Mouse (Mus musculus) forebrain, embryonic 15.5 days (tissue): ENCODE results near the gene Fosl1. TPM values are rescaled to one million over a fixed set of nuclear protein-coding genes. Genes with fewer than 3 reads are reported as not detected.

ENCODE experiments used
- ATAC-seq: fragments of 200-750 bp; cut with Nextera tagmentation; replicated peaks from 2 replicates; pipeline ENCODE4 v1.8.0; 2017; ENCODE audit warnings: mild to moderate bottlenecking, moderate TSS enrichment, moderate library complexity
- H3K27ac ChIP-seq: fragments of 300-500 bp; sonication (generic); replicated peaks from 2 replicates; pipeline ENCODE4 v1.5.1; 2015; ENCODE audit warnings: mild to moderate bottlenecking, inconsistent platforms
- H3K27me3 ChIP-seq: fragments of 300-500 bp; sonication (generic); 2 replicates; pipeline ENCODE4 v1.6.1; 2015; ENCODE audit warnings: inconsistent platforms
- H3K36me3 ChIP-seq: fragments of 300-500 bp; sonication (generic); 2 replicates; pipeline ENCODE4 v1.6.1; 2015; ENCODE audit warnings: mild to moderate bottlenecking, inconsistent platforms
- H3K4me1 ChIP-seq: fragments of 300-500 bp; sonication (generic); 2 replicates; pipeline ENCODE4 v1.6.1; 2015; ENCODE audit warnings: inconsistent platforms
- H3K4me2 ChIP-seq: fragments of 300-500 bp; sonication (generic); replicated peaks from 2 replicates; pipeline ENCODE4 v1.6.1; 2015; ENCODE audit warnings: mild to moderate bottlenecking, inconsistent platforms
- H3K4me3 ChIP-seq: fragments of 300-500 bp; sonication (generic); 2 replicates; pipeline ENCODE4 v1.5.1; 2015; ENCODE audit warnings: mild to moderate bottlenecking, inconsistent platforms
- H3K9ac ChIP-seq: fragments of 300-500 bp; sonication (generic); replicated peaks from 2 replicates; pipeline ENCODE4 v1.6.1; 2015; ENCODE audit warnings: mild to moderate bottlenecking, inconsistent platforms
- H3K9me3 ChIP-seq: fragments of 300-500 bp; sonication (generic); 2 replicates; pipeline ENCODE4 v1.6.1; 2016; ENCODE audit warnings: inconsistent platforms
- WGBS: fragments of 180-500 bp; shearing (Covaris S2); methylation state at CpG from one replicate; pipeline ENCODE4 v1.1.7; 2015; ENCODE audit warnings: mixed read lengths; 5-methylcytosine and 5-hydroxymethylcytosine counted together
- polyA plus RNA-seq: library from polyadenylated mRNA; unstranded; fragments of >200 nt; fragmentation: Nextera tagmentation; extraction: Ambion mirVana; gene quantifications from 2 replicates; pipeline ENCODE4 v1.2.1, GENCODE M21; 2015

The Fosl1 gene
- polyA plus RNA-seq, 1 experiment from 2014 or later = not detected

GRCm38 (mm10) chr19:5461411-5461810 lies 14.1 kb downstream of the Fosl1 start:
- peak overlapping the region; percentile 75 for H3K4me3 ChIP-seq
- WGBS = 87% methylated on average over 6 of the region's 6 CpGs
- H3K9me3 ChIP-seq = no peaks in the 10 kb centered on the region
- peak overlapping the region; percentile 75 for H3K9ac ChIP-seq
- ATAC-seq = no peak
- peaks cover 44% of the 10 kb centered on the region for H3K4me1 ChIP-seq
- peaks cover 36% of the 10 kb centered on the region for H3K36me3 ChIP-seq
- H3K27me3 ChIP-seq = 0 out of 2 replicates have a peak, but pooled peaks cover 9% of the 10 kb centered on the region
- H3K27ac ChIP-seq = no peak overlapping the region
- peak overlapping the region; percentile 93 for H3K4me2 ChIP-seq

- WGBS = 91% methylated on average over 9 of the region's 9 CpGs
- Histone ChIP-seq H3K9me3 (no peaks in the 10 kb centered on the region), H3K27me3 (0 out of 2 replicates have a peak, but pooled peaks cover 7% of the 10 kb centered on the region), H3K9ac (no peak overlapping the region), H3K4me3 (no peak overlapping the region), H3K36me3 (peaks cover 51% of the 10 kb centered on the region), H3K27ac (no peak overlapping the region), H3K4me1 (peaks cover 35% of the 10 kb centered on the region), H3K4me2 (no peak overlapping the region)
- no peak for ATAC-seq
These were observed 15.9 kb downstream of the Fosl1 start for GRCm38 (mm10) chr19:5463212-5463611.

GRCm38 (mm10) chr19:5463791-5464562 lies 16.6 kb downstream of the Fosl1 start:
- H3K4me3 ChIP-seq = peak overlapping the region; percentile 26
- H3K9me3 ChIP-seq = no peaks in the 10 kb centered on the region
- WGBS = 34% methylated on average over 15 of the region's 15 CpGs
- peak overlapping the region; percentile 60 for H3K27ac ChIP-seq
- H3K27me3 ChIP-seq = 0 out of 2 replicates have a peak, but pooled peaks cover 3% of the 10 kb centered on the region
- peak overlapping the region; percentile 45 for H3K9ac ChIP-seq
- H3K4me2 ChIP-seq = peak overlapping the region; percentile 43
- H3K36me3 ChIP-seq = peaks cover 51% of the 10 kb centered on the region
- peak; percentile 42; the same call in 1 of the 2 replicates for ATAC-seq
- H3K4me1 ChIP-seq = peaks cover 31% of the 10 kb centered on the region

- H3K9ac ChIP-seq = no peak overlapping the region
- H3K27ac ChIP-seq = no peak overlapping the region
- H3K4me3 ChIP-seq = no peak overlapping the region
- H3K36me3 ChIP-seq = peaks cover 51% of the 10 kb centered on the region
- 96% methylated on average over 8 of the region's 8 CpGs for WGBS
- ATAC-seq = no peak
- no peaks in the 10 kb centered on the region for H3K9me3 ChIP-seq
- peaks cover 28% of the 10 kb centered on the region for H3K4me1 ChIP-seq
- H3K27me3 ChIP-seq = no peaks in the 10 kb centered on the region
- H3K4me2 ChIP-seq = no peak overlapping the region
These were observed 17.7 kb downstream of the Fosl1 start for GRCm38 (mm10) chr19:5465037-5465436.

GRCm38 (mm10) chr19:5466916-5467500 lies 19.7 kb downstream of the Fosl1 start:
- peaks cover 51% of the 10 kb centered on the region for H3K36me3 ChIP-seq
- 89% methylated on average over 6 of the region's 6 CpGs for WGBS
- H3K4me2 ChIP-seq = no peak overlapping the region
- no peak overlapping the region for H3K27ac ChIP-seq
- no peaks in the 10 kb centered on the region for H3K9me3 ChIP-seq
- no peaks in the 10 kb centered on the region for H3K27me3 ChIP-seq
- ATAC-seq = no peak
- H3K4me3 ChIP-seq = no peak overlapping the region
- no peak overlapping the region for H3K9ac ChIP-seq
- peaks cover 15% of the 10 kb centered on the region for H3K4me1 ChIP-seq

- H3K9me3 ChIP-seq = no peaks in the 10 kb centered on the region
- H3K36me3 ChIP-seq = peaks cover 40% of the 10 kb centered on the region
- H3K27ac ChIP-seq = no peak within 1 kb of the TSS
- no peak within 1 kb of the TSS for H3K4me3 ChIP-seq
- no peak within 1 kb of the TSS for H3K4me2 ChIP-seq
- ATAC-seq = no peak
- no peaks in the 10 kb centered on the region for H3K27me3 ChIP-seq
- 63% methylated on average over 5 of the region's 5 CpGs for WGBS
- H3K9ac ChIP-seq = no peak within 1 kb of the TSS
- peaks cover 15% of the 10 kb centered on the region for H3K4me1 ChIP-seq
These were observed 21.0 kb downstream of the Fosl1 start, which contains the start of gene Ctsw for GRCm38 (mm10) chr19:5468374-5468773. TSS of gene Ctsw (minus strand) at chr19:5468507.

GRCm38 (mm10) chr19:5471846-5472245 lies 24.5 kb downstream of the Fosl1 start:
- Histone ChIP-seq H3K9me3 (no peaks in the 10 kb centered on the region), H3K27me3 (no peaks in the 10 kb centered on the region), H3K36me3 (peaks cover 11% of the 10 kb centered on the region), H3K9ac (no peak overlapping the region), H3K4me1 (peaks cover 26% of the 10 kb centered on the region), H3K4me2 (no peak overlapping the region), H3K27ac (no peak overlapping the region), H3K4me3 (no peak overlapping the region)
- no peak for ATAC-seq
- WGBS = 40% methylated on average over 5 of the region's 5 CpGs

- 82% methylated on average over 3 of the region's 3 CpGs for WGBS
- no peak overlapping the region for H3K27ac ChIP-seq
- H3K27me3 ChIP-seq = no peaks in the 10 kb centered on the region
- H3K4me2 ChIP-seq = no peak overlapping the region
- peaks cover 26% of the 10 kb centered on the region for H3K4me1 ChIP-seq
- H3K36me3 ChIP-seq = peaks cover under 1% of the 10 kb centered on the region; the same call in 1 of the 2 replicates
- H3K9me3 ChIP-seq = no peaks in the 10 kb centered on the region
- no peak overlapping the region for H3K9ac ChIP-seq
- no peak for ATAC-seq
- H3K4me3 ChIP-seq = no peak overlapping the region
These were observed 25.5 kb downstream of the Fosl1 start for GRCm38 (mm10) chr19:5472857-5473256.

GRCm38 (mm10) chr19:5473720-5474119 lies 26.4 kb downstream of the Fosl1 start, which contains the start of gene Efemp2:
TSS of gene Efemp2 (plus strand) at chr19:5473954.
- Histone ChIP-seq H3K4me2 (peak within 1 kb of the TSS; percentile 94), H3K36me3 (no peaks in the 10 kb centered on the region), H3K9ac (peak within 1 kb of the TSS; percentile 67), H3K27ac (peak within 1 kb of the TSS; percentile 54), H3K4me3 (peak within 1 kb of the TSS; percentile 63), H3K9me3 (no peaks in the 10 kb centered on the region), H3K27me3 (no peaks in the 10 kb centered on the region), H3K4me1 (peaks cover 26% of the 10 kb centered on the region)
- 1% methylated on average over 22 of the region's 22 CpGs for WGBS
- peak; percentile 49; the same call in 1 of the 2 replicates for ATAC-seq

GRCm38 (mm10) chr19:5474281-5475068 lies 27.1 kb downstream of the Fosl1 start:
- peak overlapping the region; percentile 63 for H3K4me3 ChIP-seq
- under 1% methylated on average over 67 of the region's 68 CpGs for WGBS
- ATAC-seq = peak; percentile 80
- no peaks in the 10 kb centered on the region for H3K9me3 ChIP-seq
- H3K27ac ChIP-seq = peak overlapping the region; percentile 54
- H3K9ac ChIP-seq = peak overlapping the region; percentile 67
- no peaks in the 10 kb centered on the region for H3K27me3 ChIP-seq
- no peaks in the 10 kb centered on the region for H3K36me3 ChIP-seq
- H3K4me2 ChIP-seq = peak overlapping the region; percentile 94
- peaks cover 26% of the 10 kb centered on the region for H3K4me1 ChIP-seq

GRCm38 (mm10) chr19:5475069-5475714 lies 27.8 kb downstream of the Fosl1 start:
- peak; percentile 45 for ATAC-seq
- Histone ChIP-seq H3K9ac (peak overlapping the region; percentile 67), H3K27ac (peak overlapping the region; percentile 54), H3K4me2 (peak overlapping the region; percentile 94), H3K27me3 (no peaks in the 10 kb centered on the region), H3K36me3 (no peaks in the 10 kb centered on the region), H3K9me3 (no peaks in the 10 kb centered on the region), H3K4me1 (peaks cover 26% of the 10 kb centered on the region), H3K4me3 (peak overlapping the region; percentile 63)
- WGBS = 25% methylated on average over 13 of the region's 13 CpGs
